Mouse (Mus musculus): Measurements from ENCODE around the gene E2f4. TPM values are rescaled to one million over a fixed set of nuclear protein-coding genes. Genes with fewer than 3 reads are reported as not detected.
A peak's percentile ranks its signal among the peaks of the same experiment; 100 is the strongest.

Gene E2f4
- polyA plus RNA-seq, 1 experiment from 2014 or later, result 81.9 TPM

DNA sequence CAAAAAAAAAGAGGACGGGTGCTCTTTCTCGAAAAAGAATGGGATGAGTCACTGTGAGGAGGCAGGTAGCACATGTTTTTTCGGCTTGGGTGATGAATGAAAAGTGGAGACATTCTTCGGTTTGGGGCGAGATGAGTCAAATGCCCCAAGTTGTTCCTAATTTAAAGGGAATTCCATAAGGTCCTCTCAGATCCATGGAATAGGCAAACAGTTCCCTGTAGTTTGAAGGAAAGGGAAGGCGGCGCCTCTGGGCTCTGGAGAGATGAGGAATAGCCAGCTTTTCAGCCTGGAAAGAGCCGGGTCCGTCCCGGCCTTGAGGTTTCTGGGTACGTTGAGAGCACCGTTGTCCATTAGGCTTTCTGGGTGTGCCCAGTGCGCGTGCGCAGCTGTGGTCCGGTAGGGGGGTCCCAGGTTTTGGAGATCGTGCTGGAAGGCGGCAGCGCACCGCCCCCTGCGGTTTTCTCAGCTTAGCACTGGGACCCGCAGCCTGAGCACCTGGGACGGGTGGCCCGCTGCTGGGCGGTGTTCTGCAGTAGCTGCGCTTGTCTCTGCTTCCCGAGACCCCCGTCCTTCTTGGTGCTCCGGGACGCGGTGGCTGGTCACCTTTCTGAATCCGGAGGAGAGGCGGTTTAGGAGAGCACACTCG is 51.1 kb downstream of the E2f4 start, which contains the start of gene Slc9a5:
Gene Slc9a5 (plus strand): TSS at position 394 of the 646 bp plus-strand sequence.
- H3K4me3 ChIP-seq (ENCODE audit: low read depth, low read length), result peak within 1 kb of the TSS; percentile 78
- H3K36me3 ChIP-seq (ENCODE audit: control insufficient read depth, insufficient read depth, low read length), result no peaks in the 10 kb centered on the region
- H3K9ac ChIP-seq (ENCODE audit: low read depth, low read length), result peak within 1 kb of the TSS; percentile 82
- WGBS (ENCODE audit: insufficient replicate concordance), result 1% methylated on average over 34 of the region's 34 CpGs
- ATAC-seq (replicated peaks; ENCODE audit: insufficient number of reproducible peaks, low FRiP score, low TSS enrichment), result no peak
- peak within 1 kb of the TSS; percentile 98 for H3K4me2 ChIP-seq
- H3K4me1 ChIP-seq (ENCODE audit: control insufficient read depth, insufficient read depth, low read length), result peaks cover 35% of the 10 kb centered on the region
- no peaks in the 10 kb centered on the region for H3K9me3 ChIP-seq (replicated peaks; ENCODE audit: control insufficient read depth, low read length)
- no peaks in the 10 kb centered on the region for H3K27me3 ChIP-seq (ENCODE audit: control insufficient read depth, insufficient read depth, low read length)
- H3K27ac ChIP-seq (ENCODE audit: low read depth, low read length), result peak within 1 kb of the TSS; percentile 91

DNA sequence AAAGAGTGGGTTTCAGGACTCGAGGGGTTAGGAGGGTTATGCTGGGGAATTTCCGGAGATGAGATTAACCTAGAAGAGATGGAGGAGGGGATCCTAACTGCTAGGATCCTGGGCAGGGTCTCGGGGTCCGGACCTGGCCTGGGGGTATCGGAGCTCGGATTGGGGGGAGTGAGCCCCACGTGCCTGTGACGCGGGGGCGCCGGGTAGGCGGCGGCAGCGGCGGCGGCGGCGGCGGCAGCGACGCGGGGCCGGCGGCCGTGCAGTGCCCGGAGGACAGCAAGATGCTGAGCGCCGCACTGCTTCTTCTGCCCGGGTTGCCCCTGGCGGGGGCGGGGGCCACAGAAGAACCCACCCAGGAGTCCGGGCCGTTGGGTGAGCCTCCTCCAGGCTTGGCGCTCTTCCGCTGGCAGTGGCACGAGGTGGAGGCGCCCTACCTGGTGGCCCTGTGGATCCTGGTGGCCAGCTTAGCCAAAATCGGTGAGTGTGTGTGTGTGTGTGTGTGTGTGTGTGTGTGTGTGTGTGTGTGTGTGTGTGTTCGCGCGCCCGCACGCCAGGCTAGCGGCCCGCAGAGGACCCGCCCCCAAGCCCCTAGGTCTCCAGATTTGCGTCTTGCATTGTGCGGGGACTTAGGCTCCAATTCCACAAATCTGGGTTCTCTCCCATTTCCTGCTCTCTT is 51.8 kb downstream of the E2f4 start:
- H3K36me3 ChIP-seq (ENCODE audit: control insufficient read depth, insufficient read depth, low read length), result no peaks in the 10 kb centered on the region
- no peaks in the 10 kb centered on the region for H3K27me3 ChIP-seq (ENCODE audit: control insufficient read depth, insufficient read depth, low read length)
- under 1% methylated on average over 42 of the region's 48 CpGs for WGBS (ENCODE audit: insufficient replicate concordance)
- H3K27ac ChIP-seq (ENCODE audit: low read depth, low read length), result no peak overlapping the region
- peaks cover 33% of the 10 kb centered on the region for H3K4me1 ChIP-seq (ENCODE audit: control insufficient read depth, insufficient read depth, low read length)
- peak overlapping the region; percentile 98 for H3K4me2 ChIP-seq
- H3K4me3 ChIP-seq (ENCODE audit: low read depth, low read length), result peak overlapping the region; percentile 78
- H3K9ac ChIP-seq (ENCODE audit: low read depth, low read length), result peak overlapping the region; percentile 72
- H3K9me3 ChIP-seq (replicated peaks; ENCODE audit: control insufficient read depth, low read length), result no peaks in the 10 kb centered on the region
- no peak for ATAC-seq (replicated peaks; ENCODE audit: insufficient number of reproducible peaks, low FRiP score, low TSS enrichment)

GRCm38 (mm10) chr8:105350186-105350585 is 52.7 kb downstream of the E2f4 start:
- H3K27ac ChIP-seq (ENCODE audit: low read depth, low read length), result no peak overlapping the region

GRCm38 (mm10) chr8:105353583-105354135 is 56.2 kb downstream of the E2f4 start:
- Histone ChIP-seq H3K9me3 (replicated peaks; ENCODE audit: control insufficient read depth, low read length) (no peaks in the 10 kb centered on the region), H3K27ac (ENCODE audit: low read depth, low read length) (no peak overlapping the region), H3K9ac (ENCODE audit: low read depth, low read length) (no peak overlapping the region), H3K4me3 (ENCODE audit: low read depth, low read length) (no peak overlapping the region), H3K36me3 (ENCODE audit: control insufficient read depth, insufficient read depth, low read length) (0 out of 2 replicates have a peak, but pooled peaks cover 2% of the 10 kb centered on the region), H3K4me1 (ENCODE audit: control insufficient read depth, insufficient read depth, low read length) (peaks cover 15% of the 10 kb centered on the region), H3K4me2 (no peak overlapping the region), H3K27me3 (ENCODE audit: control insufficient read depth, insufficient read depth, low read length) (no peaks in the 10 kb centered on the region)
- WGBS (ENCODE audit: insufficient replicate concordance), result 71% methylated on average over 8 of the region's 8 CpGs
- no peak for ATAC-seq (replicated peaks; ENCODE audit: insufficient number of reproducible peaks, low FRiP score, low TSS enrichment)

More at GRCm38 (mm10) chr8:105350186-105350585, 52.7 kb downstream of the E2f4 start:
- Histone ChIP-seq H3K36me3 (ENCODE audit: control insufficient read depth, insufficient read depth, low read length) (no peaks in the 10 kb centered on the region), H3K9me3 (replicated peaks; ENCODE audit: control insufficient read depth, low read length) (no peaks in the 10 kb centered on the region), H3K4me3 (ENCODE audit: low read depth, low read length) (no peak overlapping the region), H3K27me3 (ENCODE audit: control insufficient read depth, insufficient read depth, low read length) (no peaks in the 10 kb centered on the region), H3K9ac (ENCODE audit: low read depth, low read length) (no peak overlapping the region), H3K4me2 (peak overlapping the region; percentile 98), H3K4me1 (ENCODE audit: control insufficient read depth, insufficient read depth, low read length) (peaks cover 26% of the 10 kb centered on the region)
- WGBS (ENCODE audit: insufficient replicate concordance), result 29% methylated on average over 7 of the region's 7 CpGs
- ATAC-seq (replicated peaks; ENCODE audit: insufficient number of reproducible peaks, low FRiP score, low TSS enrichment), result no peak

GRCm38 (mm10) chr8:105354549-105354948 is 57.1 kb downstream of the E2f4 start:
- Histone ChIP-seq H3K27me3 (ENCODE audit: control insufficient read depth, insufficient read depth, low read length) (no peaks in the 10 kb centered on the region), H3K4me3 (ENCODE audit: low read depth, low read length) (no peak overlapping the region), H3K4me1 (ENCODE audit: control insufficient read depth, insufficient read depth, low read length) (peaks cover 15% of the 10 kb centered on the region), H3K36me3 (ENCODE audit: control insufficient read depth, insufficient read depth, low read length) (0 out of 2 replicates have a peak, but pooled peaks cover 2% of the 10 kb centered on the region), H3K9ac (ENCODE audit: low read depth, low read length) (no peak overlapping the region), H3K27ac (ENCODE audit: low read depth, low read length) (no peak overlapping the region), H3K4me2 (no peak overlapping the region), H3K9me3 (replicated peaks; ENCODE audit: control insufficient read depth, low read length) (no peaks in the 10 kb centered on the region)
- 88% methylated on average over 4 of the region's 4 CpGs for WGBS (ENCODE audit: insufficient replicate concordance)
- ATAC-seq (replicated peaks; ENCODE audit: insufficient number of reproducible peaks, low FRiP score, low TSS enrichment), result no peak

MicroRNA genes within 50 kb of the gene (microRNA counts, 519-probe panel; counts per million panel counts)
- 3,759 counts per million, percentile 22 among the panel's probes with 10 or more counts for microRNA mmu-miR-328

Small RNAs within 50 kb of the gene (microRNA-seq; reads per million reads assigned to microRNA genes)
- not detected for gene Gm27320 (ENCODE audit: borderline number of aligned reads)
- gene Mir328 (ENCODE audit: borderline number of aligned reads), result 289 reads per million, percentile 74 among the genes with 10 or more reads in this experiment

Other genes with a start within 250 kb of the E2f4 start
- not detected in 2 replicates for gene Ces3a, start 249.1 kb upstream of the E2f4 start, polyA plus RNA-seq (2014; fragmentation: Nextera tagmentation; extraction: Ambion mirVana)
- gene Ces3b, start 213.9 kb upstream of the E2f4 start, polyA plus RNA-seq (2014; fragmentation: Nextera tagmentation; extraction: Ambion mirVana), result not detected in 2 replicates
- not detected in 2 replicates for gene Ces4a, start 165.9 kb upstream of the E2f4 start, polyA plus RNA-seq (2014; fragmentation: Nextera tagmentation; extraction: Ambion mirVana)
- 57.2 and 61.2 TPM in 2 replicates for gene Cbfb, start 127.0 kb upstream of the E2f4 start, polyA plus RNA-seq (2014; fragmentation: Nextera tagmentation; extraction: Ambion mirVana)
- 20.9 and 21.6 TPM in 2 replicates for gene D230025D16Rik, start 72.5 kb upstream of the E2f4 start, polyA plus RNA-seq (2014; fragmentation: Nextera tagmentation; extraction: Ambion mirVana)
- gene B3gnt9, start 42.5 kb upstream of the E2f4 start, polyA plus RNA-seq (2014; fragmentation: Nextera tagmentation; extraction: Ambion mirVana), result 8.6 and 10.0 TPM in 2 replicates
- 14.3 and 17.0 TPM in 2 replicates for gene Tradd, start 33.1 kb upstream of the E2f4 start, polyA plus RNA-seq (2014; fragmentation: Nextera tagmentation; extraction: Ambion mirVana)
- gene Fbxl8, start 33.0 kb upstream of the E2f4 start, polyA plus RNA-seq (2014; fragmentation: Nextera tagmentation; extraction: Ambion mirVana), result 2.3 and 2.8 TPM in 2 replicates
- gene Hsf4, start 27.9 kb upstream of the E2f4 start, polyA plus RNA-seq (2014; fragmentation: Nextera tagmentation; extraction: Ambion mirVana), result not detected in 2 replicates
- 1.8 and 2.0 TPM in 2 replicates for gene Nol3, start 21.5 kb upstream of the E2f4 start, polyA plus RNA-seq (2014; fragmentation: Nextera tagmentation; extraction: Ambion mirVana)
- 4.5 and 6.7 TPM in 2 replicates for gene 4931428F04Rik, start 7.8 kb upstream of the E2f4 start, polyA plus RNA-seq (2014; fragmentation: Nextera tagmentation; extraction: Ambion mirVana)
- gene Exoc3l, start 1.6 kb upstream of the E2f4 start, polyA plus RNA-seq (2014; fragmentation: Nextera tagmentation; extraction: Ambion mirVana), result 10.8 and 15.0 TPM in 2 replicates
- gene Elmo3, start 7.9 kb downstream of the E2f4 start, polyA plus RNA-seq (2014; fragmentation: Nextera tagmentation; extraction: Ambion mirVana), result 2.9 and 4.2 TPM in 2 replicates
- gene Lrrc29, start 28.6 kb downstream of the E2f4 start, polyA plus RNA-seq (2014; fragmentation: Nextera tagmentation; extraction: Ambion mirVana), result 1.3 and 1.7 TPM in 2 replicates
- gene Tmem208, start 28.7 kb downstream of the E2f4 start, polyA plus RNA-seq (2014; fragmentation: Nextera tagmentation; extraction: Ambion mirVana), result 83.5 and 88.7 TPM in 2 replicates
- gene Fhod1, start 50.3 kb downstream of the E2f4 start, polyA plus RNA-seq (2014; fragmentation: Nextera tagmentation; extraction: Ambion mirVana), result 2.8 and 3.1 TPM in 2 replicates
- 1.5 and 2.1 TPM in 2 replicates for gene Slc9a5, start 51.2 kb downstream of the E2f4 start, polyA plus RNA-seq (2014; fragmentation: Nextera tagmentation; extraction: Ambion mirVana)
- gene Plekhg4, start 75.6 kb downstream of the E2f4 start, polyA plus RNA-seq (2014; fragmentation: Nextera tagmentation; extraction: Ambion mirVana), result 0.11 TPM in 1 of 2 replicates, not detected in the other
- gene Kctd19, start 115.8 kb downstream of the E2f4 start, polyA plus RNA-seq (2014; fragmentation: Nextera tagmentation; extraction: Ambion mirVana), result not detected in 2 replicates
- gene Lrrc36, start 115.9 kb downstream of the E2f4 start, polyA plus RNA-seq (2014; fragmentation: Nextera tagmentation; extraction: Ambion mirVana), result not detected in 2 replicates
- gene Tppp3, start 173.9 kb downstream of the E2f4 start, polyA plus RNA-seq (2014; fragmentation: Nextera tagmentation; extraction: Ambion mirVana), result 21.0 and 21.1 TPM in 2 replicates
- gene Zdhhc1, start 199.2 kb downstream of the E2f4 start, polyA plus RNA-seq (2014; fragmentation: Nextera tagmentation; extraction: Ambion mirVana), result 15.0 and 17.1 TPM in 2 replicates
- 6.4 and 8.2 TPM in 2 replicates for gene Hsd11b2, start 221.1 kb downstream of the E2f4 start, polyA plus RNA-seq (2014; fragmentation: Nextera tagmentation; extraction: Ambion mirVana)